Mouse (Mus musculus): ENCODE data around the gene Slc45a2.

Slc45a2 gene

GRCm38 (mm10) chr15:11075726-11076361 lies 75.3 kb downstream of the Slc45a2 start:
- no peak for DNase-seq
